Mouse (Mus musculus) embryo, embryonic 11.5 days (tissue): ENCODE data around the gene Tekt3.

Experiments
- DNase-seq: peaks from one replicate; pipeline ENCODE4 v3.0.0-alpha.2; 2012; ENCODE audit warnings: low read depth, low spot score

Gene Tekt3

GRCm38 (mm10) chr11:63058375-63058952 is 3.0 kb upstream of the Tekt3 start:
- no peak for DNase-seq

- no peak for DNase-seq
These were observed 1.5 kb upstream of the Tekt3 start for GRCm38 (mm10) chr11:63059911-63060310.

- no peak for DNase-seq
These were observed 5.1 kb downstream of the Tekt3 start for GRCm38 (mm10) chr11:63066526-63066925.

GRCm38 (mm10) chr11:63070081-63070480 is 8.6 kb downstream of the Tekt3 start:
- DNase-seq: no peak

- no peak for DNase-seq
These were observed 23.1 kb downstream of the Tekt3 start for GRCm38 (mm10) chr11:63084536-63084935.

GRCm38 (mm10) chr11:63088672-63089071 is 27.2 kb downstream of the Tekt3 start:
- DNase-seq: no peak

- no peak for DNase-seq
These were observed 28.8 kb downstream of the Tekt3 start for GRCm38 (mm10) chr11:63090210-63090609.

- DNase-seq: no peak
These were observed 29.5 kb downstream of the Tekt3 start for GRCm38 (mm10) chr11:63090986-63091385.

- no peak for DNase-seq
These were observed 30.8 kb downstream of the Tekt3 start for GRCm38 (mm10) chr11:63092271-63092670.

- no peak for DNase-seq
These were observed 32.1 kb downstream of the Tekt3 start for GRCm38 (mm10) chr11:63093601-63094000.

- DNase-seq: no peak
These were observed 33.0 kb downstream of the Tekt3 start for GRCm38 (mm10) chr11:63094496-63094895.

GRCm38 (mm10) chr11:63098016-63098415 is 36.6 kb downstream of the Tekt3 start:
- DNase-seq: no peak

- DNase-seq: no peak
These were observed 37.9 kb downstream of the Tekt3 start for GRCm38 (mm10) chr11:63099390-63099789.

- no peak for DNase-seq
These were observed 41.8 kb downstream of the Tekt3 start for GRCm38 (mm10) chr11:63103256-63103655.

- no peak for DNase-seq
These were observed 42.6 kb downstream of the Tekt3 start for GRCm38 (mm10) chr11:63104026-63104425.

- no peak for DNase-seq
These were observed 47.8 kb downstream of the Tekt3 start for GRCm38 (mm10) chr11:63109230-63109775.

GRCm38 (mm10) chr11:63110329-63110728 is 48.9 kb downstream of the Tekt3 start:
- no peak for DNase-seq

- DNase-seq: no peak
These were observed 53.6 kb downstream of the Tekt3 start for GRCm38 (mm10) chr11:63114807-63115641.

GRCm38 (mm10) chr11:63116652-63117051 is 55.2 kb downstream of the Tekt3 start:
- no peak for DNase-seq

- DNase-seq: no peak
These were observed 55.8 kb downstream of the Tekt3 start for GRCm38 (mm10) chr11:63117266-63117665.

GRCm38 (mm10) chr11:63119791-63120190 is 58.3 kb downstream of the Tekt3 start:
- no peak for DNase-seq

- no peak for DNase-seq
These were observed 60.8 kb downstream of the Tekt3 start for GRCm38 (mm10) chr11:63122249-63122648.

- DNase-seq: no peak
These were observed 61.4 kb downstream of the Tekt3 start for GRCm38 (mm10) chr11:63122776-63123350.
